Mouse (Mus musculus) lung, postnatal 4 days (tissue): ENCODE data around the gene Smc6.

Experiments used
- DNase-seq, 2 experiments: peaks; one replicate each; pipeline ENCODE4 v3.0.0; 2021

Smc6 gene

DNA sequence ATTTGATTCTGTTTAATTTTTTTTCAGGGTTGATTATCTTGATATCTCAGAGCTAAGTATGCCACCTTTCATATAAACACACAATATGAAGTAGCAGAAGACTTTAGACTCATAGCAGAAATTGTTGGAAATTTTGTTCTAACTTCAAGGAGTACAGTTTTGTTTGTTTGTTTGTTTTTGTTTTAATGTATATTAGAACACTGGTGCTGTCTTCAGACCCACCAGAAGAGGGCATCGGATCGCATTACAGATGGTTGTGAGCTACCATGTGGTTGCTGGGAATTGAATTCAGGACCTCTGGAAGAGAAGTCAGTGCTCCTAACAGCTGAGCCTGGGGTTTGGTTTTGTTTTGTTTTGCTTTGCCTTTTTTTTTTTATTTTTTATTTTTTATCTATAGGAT, 20.7 kb downstream of the Smc6 start:
- DNase-seq = no peak

DNA sequence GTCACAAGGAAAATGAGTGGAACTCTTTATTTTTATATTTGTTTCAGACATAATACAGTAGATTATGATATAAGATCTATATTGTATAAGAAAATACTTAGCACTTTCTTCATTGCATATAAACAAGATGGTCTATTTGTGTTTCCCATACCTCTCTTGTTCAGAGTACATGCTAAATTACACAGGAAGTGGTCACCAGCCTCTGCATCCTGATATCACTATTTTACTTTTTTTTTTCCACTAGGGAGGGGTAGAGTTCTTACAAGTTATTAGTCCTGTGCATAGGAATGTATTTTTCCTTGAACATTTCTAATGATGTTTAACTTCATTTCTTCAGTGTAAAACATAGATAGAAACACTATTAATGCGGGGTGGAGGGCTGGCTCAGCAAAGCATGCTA, 35.2 kb downstream of the Smc6 start:
- DNase-seq = no peak

DNA sequence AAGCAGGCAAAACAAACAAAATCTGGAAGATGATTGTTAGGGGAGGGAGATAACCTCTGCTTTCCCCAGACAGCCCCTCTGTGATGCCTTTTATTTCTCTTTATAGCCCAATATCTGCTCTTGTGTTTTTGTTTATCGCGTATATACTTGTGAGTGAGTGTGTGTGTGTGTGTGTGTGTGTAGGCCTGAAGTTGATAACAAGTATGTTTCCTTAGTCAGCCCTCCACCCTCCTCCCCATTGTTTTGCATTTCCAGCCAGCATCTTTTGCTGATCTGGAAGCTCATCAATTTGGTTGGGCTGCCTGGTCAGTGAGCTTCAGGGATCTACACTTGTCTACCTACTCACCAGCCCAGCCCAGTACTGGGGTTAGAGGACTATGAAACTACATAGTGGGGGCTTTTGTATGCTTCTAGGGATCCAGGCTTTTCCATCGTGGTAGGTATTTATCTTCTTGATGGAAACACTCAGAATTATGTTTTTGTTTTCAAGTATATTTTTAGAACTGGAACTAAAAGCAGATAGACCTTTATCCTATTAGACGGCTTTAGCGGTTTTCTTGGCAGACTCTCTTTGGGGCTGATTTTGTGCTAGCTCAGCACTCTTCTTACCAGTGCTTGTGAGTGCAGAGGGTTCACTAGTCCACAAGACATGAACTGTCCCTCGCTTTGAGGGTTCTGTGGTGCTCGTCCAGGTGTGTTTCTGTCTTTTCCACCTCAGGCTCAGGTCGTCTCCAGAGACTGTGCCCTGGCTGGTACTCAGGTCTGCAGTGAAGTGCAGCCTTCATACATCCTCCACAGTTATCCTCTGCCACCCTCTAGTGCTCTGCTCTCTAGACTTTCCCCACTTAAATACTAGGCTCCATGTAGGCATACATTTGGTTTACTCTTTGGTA, 41.3 kb downstream of the Smc6 start:
- DNase-seq = no peak

DNA sequence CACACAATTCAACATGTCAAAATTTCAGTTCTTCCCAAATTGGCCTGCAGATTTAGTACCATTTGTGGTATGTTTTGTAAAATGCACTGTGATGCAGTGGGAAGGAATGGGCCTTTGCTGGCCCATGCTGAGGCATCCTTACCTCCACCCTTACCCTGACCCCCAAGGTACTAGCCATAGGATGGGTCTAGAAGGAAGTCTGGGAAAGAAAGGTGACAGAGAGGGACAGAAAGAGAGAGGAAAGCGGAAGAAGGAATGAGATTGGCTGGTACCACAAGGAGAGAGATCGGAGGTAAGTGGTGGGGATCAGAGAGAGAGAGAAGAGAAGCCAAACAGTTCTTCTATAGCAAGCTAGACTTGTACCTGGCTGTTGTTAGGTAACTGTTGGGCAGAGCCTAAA, 45.4 kb downstream of the Smc6 start:
- DNase-seq = no peak

DNA sequence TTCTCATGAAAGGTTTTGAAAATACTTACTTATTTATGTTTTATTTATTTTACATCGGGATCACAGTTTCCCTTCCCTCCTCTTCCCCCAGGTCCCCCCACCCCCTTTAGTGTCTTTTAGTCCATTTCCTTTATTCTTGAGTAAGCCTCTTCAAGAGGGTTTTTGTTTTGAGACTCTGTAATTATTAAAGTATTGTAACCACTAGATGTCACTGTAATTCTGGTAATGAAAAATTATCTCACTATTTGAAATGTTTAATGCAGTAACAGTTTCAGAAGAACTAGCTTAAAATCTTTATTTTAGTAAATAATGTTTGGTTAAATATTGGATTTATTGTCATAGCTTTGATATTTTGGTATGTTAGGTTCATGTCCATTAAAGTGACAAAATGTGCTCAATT, 48.2 kb downstream of the Smc6 start:
- no peak for DNase-seq

DNA sequence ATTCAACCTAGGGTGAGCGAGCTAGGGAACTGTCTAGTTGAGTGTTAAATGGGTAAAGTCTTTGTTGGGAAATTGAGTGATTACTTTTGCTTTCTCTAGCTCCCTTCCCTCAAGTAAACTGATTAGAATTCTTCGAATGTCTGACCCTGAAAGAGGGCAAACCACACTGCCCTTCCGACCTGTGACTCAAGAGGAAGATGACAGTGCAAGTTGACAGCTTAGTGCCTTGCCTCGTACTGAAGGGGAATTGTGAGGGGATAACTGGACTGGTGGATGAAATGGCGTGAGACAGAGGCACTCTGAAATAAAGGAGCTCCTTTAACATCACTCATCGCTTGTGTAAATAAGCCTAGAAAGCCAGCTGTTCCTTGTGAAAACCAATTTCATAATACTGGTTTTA, 52.0 kb downstream of the Smc6 start:
- DNase-seq = peak; percentile 7 to 36

DNA sequence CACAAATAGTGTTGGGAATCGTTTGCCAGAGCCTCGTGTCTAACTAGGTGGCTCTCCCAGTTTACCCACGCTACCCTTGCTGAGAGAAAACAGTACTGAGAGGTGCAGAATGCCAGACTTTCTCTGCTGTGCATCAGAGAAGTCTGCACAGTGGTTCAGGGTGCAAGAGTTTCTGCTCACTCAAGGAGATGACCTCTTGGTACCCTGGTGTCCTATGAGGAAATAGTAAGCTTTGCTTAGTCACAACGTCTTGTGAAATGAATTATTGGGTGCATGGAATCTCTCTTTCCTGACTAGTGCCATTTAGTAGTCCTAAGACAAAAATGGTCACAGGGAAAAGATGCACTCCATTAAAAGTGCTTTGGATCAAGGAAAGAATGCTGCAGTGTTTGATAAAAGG, 58.8 kb downstream of the Smc6 start:
- no peak for DNase-seq

DNA sequence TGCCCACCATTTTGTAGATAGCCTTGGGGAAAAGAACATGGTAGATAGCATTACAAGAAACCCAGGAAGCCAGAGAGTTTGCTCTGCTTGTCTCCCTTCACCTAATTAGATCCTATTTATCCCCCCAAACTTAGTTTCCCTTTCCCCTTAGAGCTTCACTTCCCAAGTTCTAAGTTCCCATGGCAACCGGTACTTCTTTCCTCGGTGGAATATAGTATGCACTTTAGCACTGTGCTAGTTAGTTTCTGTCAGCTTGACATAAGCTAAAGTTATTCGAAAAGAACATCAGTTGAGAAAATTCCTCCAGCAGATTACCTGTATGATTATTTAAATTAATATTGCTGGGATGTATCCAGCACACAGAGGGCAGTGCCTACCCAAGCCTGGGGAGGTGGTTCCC, 60.8 kb downstream of the Smc6 start:
- DNase-seq = no peak

DNA sequence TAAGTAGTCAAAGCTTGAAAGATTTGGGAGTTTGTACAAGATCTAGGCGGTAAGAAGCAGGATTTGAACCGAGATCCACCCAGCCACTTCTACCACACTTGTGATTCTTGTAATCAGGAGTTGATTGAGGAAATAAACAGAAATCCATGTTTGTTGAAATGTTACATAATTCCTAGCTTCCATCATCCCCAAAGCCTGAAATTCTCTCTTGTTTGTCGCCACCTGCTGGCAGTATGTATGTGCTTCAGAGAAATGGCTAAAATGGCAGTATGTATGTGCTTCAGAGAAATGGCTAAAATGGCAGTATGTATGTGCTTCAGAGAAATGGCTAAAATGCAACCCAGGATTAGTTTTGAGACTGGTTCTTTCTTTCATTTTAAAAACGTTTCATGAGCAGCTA, 71.2 kb downstream of the Smc6 start:
- peak in 1 of 2 experiments; percentile 56 for DNase-seq

DNA sequence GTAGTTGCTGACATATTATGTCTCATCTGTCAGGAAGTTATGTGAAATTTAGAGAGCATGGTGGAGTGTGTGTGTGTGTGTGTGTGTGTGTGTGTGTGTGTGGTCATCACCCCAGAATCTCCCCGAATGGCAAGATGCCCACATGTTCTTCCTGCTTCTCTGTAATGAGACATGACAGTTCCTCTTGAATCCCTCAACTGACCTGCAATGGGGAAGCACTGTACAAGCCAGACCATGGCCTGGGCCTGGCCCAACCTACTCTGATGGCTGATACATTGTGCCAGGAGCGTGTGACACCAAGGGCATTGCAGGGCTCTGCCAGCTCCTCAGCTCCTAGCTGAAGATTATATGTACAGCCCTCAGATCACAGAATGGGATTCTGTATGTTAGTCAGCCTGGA, 72.6 kb downstream of the Smc6 start:
- no peak for DNase-seq

DNA sequence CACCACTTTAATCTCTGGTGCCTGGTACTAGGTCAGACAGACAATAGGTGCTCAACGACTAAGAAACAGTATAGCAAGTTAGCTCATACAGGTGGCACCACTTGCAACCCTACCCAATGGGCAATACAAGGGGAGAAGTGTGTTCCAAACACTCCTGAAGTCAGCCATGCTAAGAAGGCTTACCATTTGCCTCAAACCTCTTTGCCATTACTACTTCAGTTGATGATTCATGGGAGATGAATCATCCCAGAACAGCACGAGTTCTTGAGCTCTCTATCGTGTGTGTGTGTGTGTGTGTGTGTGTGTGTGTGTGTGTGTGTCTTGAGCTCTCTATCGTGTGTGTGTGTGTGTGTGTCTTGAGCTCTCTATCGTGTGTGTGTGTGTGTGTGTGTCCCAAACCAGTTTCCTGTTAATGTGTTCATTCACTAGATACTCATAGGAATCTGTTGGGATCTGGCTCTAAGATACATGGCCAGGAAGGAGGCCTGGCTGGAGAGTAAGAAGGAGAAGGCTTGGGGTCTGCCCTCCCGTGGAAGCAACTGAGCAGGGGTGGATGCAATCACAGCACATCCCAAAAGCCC, 76.4 kb downstream of the Smc6 start:
- no peak for DNase-seq

DNA sequence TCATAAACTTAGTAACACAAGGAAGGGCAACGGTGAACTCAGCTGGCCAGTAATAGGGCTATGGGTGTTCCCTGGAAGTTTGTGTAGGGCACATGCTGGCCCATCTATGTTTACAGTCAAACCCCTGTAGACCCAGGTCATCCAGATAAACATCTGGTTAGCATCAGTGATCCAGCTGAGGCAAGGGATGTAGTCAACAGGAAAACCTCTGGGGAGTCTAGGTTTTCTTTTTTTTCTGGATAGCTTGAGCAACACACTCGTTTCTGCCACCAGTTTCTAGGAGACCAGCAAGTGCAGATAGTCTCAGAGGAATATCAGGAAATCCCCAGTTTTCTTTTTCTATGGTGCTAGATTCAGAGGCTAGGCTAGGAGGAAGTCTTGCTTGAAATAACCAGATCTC, 80.3 kb downstream of the Smc6 start:
- no peak for DNase-seq

DNA sequence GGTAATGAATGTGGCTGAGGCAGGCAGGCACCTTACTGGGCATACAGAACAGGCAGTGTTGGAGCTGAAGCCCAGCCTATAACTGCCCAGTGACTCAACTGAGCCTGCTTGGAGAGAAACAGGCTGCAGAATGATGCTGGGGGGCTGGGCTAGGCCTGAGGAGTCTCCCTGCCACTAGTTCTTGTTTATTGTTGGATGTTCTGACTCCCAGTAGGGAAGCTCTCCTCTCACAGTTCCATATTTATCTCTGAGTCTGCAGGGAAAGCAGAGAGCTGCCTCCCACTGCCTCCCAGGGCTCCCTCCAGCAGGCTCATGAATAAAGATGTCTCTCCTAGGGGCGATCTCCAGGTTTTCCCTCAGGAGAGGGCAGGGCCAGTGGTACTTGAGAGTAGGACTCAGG, 82.7 kb downstream of the Smc6 start:
- no peak for DNase-seq

DNA sequence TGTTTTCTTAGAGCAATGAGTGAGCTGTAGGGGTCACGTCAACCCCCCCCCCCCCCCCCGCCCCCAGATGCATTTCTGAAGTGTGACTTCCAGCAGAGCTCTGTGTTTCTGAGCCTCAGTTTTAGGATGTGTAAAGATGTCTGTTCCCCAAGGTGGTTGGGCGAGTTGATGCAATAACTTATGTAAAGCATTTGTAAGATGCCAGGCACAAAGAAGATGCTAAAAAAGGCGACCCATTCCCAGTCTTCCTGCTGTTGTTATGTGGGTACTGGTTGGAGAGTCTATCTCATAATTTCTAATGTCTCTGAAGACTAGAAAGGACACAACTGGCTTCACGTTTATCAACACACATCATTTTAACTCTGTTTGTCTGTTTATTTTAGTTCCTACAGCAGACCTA, 84.2 kb downstream of the Smc6 start:
- no peak for DNase-seq

DNA sequence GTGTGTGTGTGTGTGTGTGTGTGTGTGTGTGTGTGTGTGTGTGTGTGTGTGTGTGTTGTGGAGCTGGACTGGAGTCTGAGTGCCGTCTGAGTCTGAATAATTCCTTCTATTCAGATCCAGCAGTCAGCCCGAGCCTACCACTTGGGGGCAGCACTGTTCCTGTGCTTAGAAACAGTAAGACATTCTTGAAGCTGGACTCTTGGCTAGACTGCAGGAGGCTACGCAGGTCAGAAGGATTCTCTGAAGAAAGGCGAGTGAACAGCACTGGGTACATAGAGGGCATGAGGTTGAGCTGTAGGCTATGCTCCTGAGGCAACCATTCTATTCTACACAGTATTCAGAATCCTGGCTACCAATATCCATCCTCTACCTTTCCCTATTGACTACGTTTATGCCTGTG, 85.2 kb downstream of the Smc6 start:
- peak; percentile 69 to 75 for DNase-seq

DNA sequence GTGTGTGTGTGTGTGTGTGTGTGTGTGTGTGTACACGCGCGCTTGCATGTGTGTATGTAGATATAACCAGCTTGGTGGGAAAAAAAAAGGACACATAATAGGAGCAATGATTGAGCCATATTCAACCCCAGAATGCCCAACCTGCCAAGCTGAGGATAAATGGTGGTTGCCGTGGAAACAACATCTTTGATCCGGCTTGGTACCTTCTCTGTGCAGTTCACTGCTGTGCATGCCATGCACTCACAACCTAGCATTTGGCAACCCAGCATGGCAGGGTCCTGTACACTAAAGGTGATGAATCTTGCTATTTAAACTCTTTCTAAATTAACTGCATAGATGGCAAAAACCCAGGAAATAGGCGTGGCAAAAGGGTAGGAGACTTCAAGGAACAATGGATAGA, 96.7 kb downstream of the Smc6 start:
- DNase-seq = no peak

DNA sequence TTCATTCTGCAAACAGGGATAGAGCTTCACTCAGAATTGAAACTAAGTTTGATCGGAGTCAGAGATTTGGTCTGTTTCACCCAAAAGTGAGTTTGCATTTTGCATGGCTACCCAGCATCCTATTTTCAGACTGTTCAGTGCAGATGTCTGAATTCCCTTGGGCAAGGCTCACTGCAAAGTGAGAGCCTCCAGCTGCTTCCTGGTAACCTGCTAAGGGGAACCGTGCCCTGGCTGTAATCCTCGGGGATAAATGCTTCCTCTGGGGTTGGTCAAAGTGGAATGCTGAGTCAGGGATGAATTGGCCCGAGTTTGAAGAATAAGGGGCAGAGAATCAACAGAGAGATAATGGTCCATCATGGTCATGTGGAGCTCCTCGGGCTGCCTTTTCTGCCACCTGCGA, 99.2 kb downstream of the Smc6 start:
- DNase-seq = no peak

DNA sequence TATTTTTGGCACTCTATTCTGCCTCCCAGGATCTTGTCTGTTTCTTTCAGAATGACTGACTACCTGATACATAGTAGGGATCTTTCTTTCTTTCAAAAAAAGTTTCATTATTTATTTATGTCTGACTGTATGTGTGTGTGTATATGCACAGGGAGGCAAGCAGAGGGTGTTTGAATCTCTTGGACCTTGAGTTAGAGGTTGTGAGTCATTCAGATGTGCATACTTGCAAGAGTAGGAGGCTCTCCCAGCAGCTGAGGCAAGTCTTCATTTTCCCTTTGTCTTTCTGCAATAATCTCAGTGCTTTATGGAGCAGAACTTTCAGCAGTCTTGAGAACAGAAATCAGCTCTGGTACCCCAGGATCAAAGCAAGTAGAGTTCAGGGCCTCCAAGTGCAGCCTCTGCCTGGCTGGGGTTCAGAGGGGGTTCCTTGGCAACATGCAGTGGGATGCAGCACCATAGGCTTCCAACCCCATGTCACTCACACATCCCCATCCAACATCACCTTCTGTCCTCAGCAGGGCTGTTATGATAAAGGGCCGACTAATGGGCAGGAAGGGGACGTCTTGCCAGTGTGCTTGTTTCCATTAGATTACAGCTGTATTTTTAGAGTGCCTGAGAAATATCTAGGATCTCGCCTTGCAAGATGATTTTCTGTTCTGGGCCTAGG, 101.5 kb downstream of the Smc6 start:
- DNase-seq = peak; percentile 36 to 78
